Mouse (Mus musculus) CH12.LX (cell line): ENCODE measurements at regions not wholly inside any gene's neighbourhood (a gene's known extent, or its start where the extent isn't known, plus 50 kb on each side); places are given as distances from the start of the nearest gene placed in this dataset.

Experiments
- DNase-seq: peaks from one replicate; pipeline ENCODE4 v3.0.0-alpha.2; 2013; ENCODE audit errors: extremely low read depth
- H3K27ac ChIP-seq: 2 replicates; pipeline ENCODE4 v1.5.1; 2012; ENCODE audit warnings: low read depth, mild to moderate bottlenecking, control low read depth, moderate library complexity; ENCODE audit not compliant: insufficient read depth
- H3K27me3 ChIP-seq: replicated peaks from 2 replicates; pipeline ENCODE3; 2012; ENCODE audit warnings: inconsistent platforms
- H3K36me3 ChIP-seq, 2 experiments: replicated peaks in 1 of 2; 2 replicates each; pipeline versions ENCODE3 to v1.6.1; 2012; ENCODE audit warnings: inconsistent platforms in 1 of 2, low read length in 1 of 2, mild to moderate bottlenecking in 1 of 2, mixed read lengths in 1 of 2, moderate library complexity in 1 of 2; ENCODE audit not compliant: control insufficient read depth in 1 of 2, insufficient read depth in 1 of 2
- H3K4me1 ChIP-seq, 2 experiments: 2 replicates each; pipeline ENCODE4 v1.6.1; 2012; ENCODE audit warnings: inconsistent platforms in 1 of 2, moderate library complexity in 1 of 2; ENCODE audit not compliant: insufficient read depth in 2 of 2, control insufficient read depth in 1 of 2
- H3K4me2 ChIP-seq: 2 replicates; pipeline ENCODE4 v1.6.1; 2012; ENCODE audit warnings: low read depth, mild to moderate bottlenecking, control low read depth; ENCODE audit not compliant: poor library complexity, insufficient read depth, severe bottlenecking
- H3K4me3 ChIP-seq, 3 experiments: fragments of 150-350 bp in 1 of 3; sonication (generic) in 1 of 3; replicated peaks in 1 of 3; 2 replicates each; pipeline versions ENCODE3 to v1.5.1; 2011 to 2012; ENCODE audit warnings: low read depth in 2 of 3, low read length in 2 of 3, mild to moderate bottlenecking in 2 of 3, moderate library complexity in 2 of 3, control low read depth in 1 of 3, improper control_type of control experiment in 1 of 3, inconsistent platforms in 1 of 3, mixed read lengths in 1 of 3; ENCODE audit not compliant: poor library complexity in 1 of 3
- H3K79me2 ChIP-seq: replicated peaks from 2 replicates; pipeline ENCODE4 v1.6.1; 2012; ENCODE audit warnings: mild to moderate bottlenecking, moderate library complexity; ENCODE audit not compliant: control insufficient read depth, poor library complexity, insufficient read depth, severe bottlenecking; ENCODE audit errors: extremely low read depth
- H3K9ac ChIP-seq: 2 replicates; pipeline ENCODE4 v1.6.1; 2012; ENCODE audit warnings: low read depth, mild to moderate bottlenecking, control low read depth, moderate library complexity; ENCODE audit not compliant: insufficient read depth
- H3K9me3 ChIP-seq: replicated peaks from 2 replicates; pipeline ENCODE3; 2012; ENCODE audit warnings: low read length, inconsistent platforms, mixed read lengths
- CHD2 ChIP-seq: IDR thresholded peaks from 2 replicates; pipeline ENCODE4 v1.6.1; 2011; ENCODE audit warnings: low read length, improper control_type of control experiment
- CTCF ChIP-seq, 2 experiments: IDR thresholded peaks in 1 of 2; conservative IDR thresholded peaks in 1 of 2; 2 replicates each; pipeline ENCODE4 v1.5.1; 2011 to 2012; ENCODE audit warnings: low read depth in 2 of 2, low read length in 2 of 2, improper control_type of control experiment in 1 of 2, inconsistent platforms in 1 of 2, mild to moderate bottlenecking in 1 of 2, moderate library complexity in 1 of 2
- E2F4 ChIP-seq: IDR thresholded peaks from 2 replicates; pipeline ENCODE4 v1.6.1; 2011; ENCODE audit warnings: low read depth, low read length, improper control_type of control experiment; ENCODE audit not compliant: insufficient replicate concordance
- EP300 ChIP-seq: IDR thresholded peaks from 2 replicates; pipeline ENCODE4 v1.6.1; 2011; ENCODE audit warnings: low read length, improper control_type of control experiment
- ETS1 ChIP-seq: conservative IDR thresholded peaks from 2 replicates; pipeline ENCODE4 v1.6.1; 2012; ENCODE audit warnings: low read depth, mild to moderate bottlenecking, inconsistent platforms, low read length, improper control_type of control experiment, moderate library complexity
- HCFC1 ChIP-seq: IDR thresholded peaks from 2 replicates; pipeline ENCODE4 v1.6.1; 2012; ENCODE audit warnings: low read depth, mild to moderate bottlenecking, inconsistent platforms, low read length, improper control_type of control experiment
- IRF4 ChIP-seq: IDR thresholded peaks from 2 replicates; pipeline ENCODE4 v1.6.1; 2014; ENCODE audit warnings: low read depth, mild to moderate bottlenecking, inconsistent platforms, low read length, improper control_type of control experiment
- JUN ChIP-seq: IDR thresholded peaks from 2 replicates; pipeline ENCODE4 v1.6.1; 2011; ENCODE audit warnings: low read depth, mild to moderate bottlenecking, low read length, improper control_type of control experiment, moderate library complexity; ENCODE audit not compliant: insufficient read depth
- JUND ChIP-seq: conservative IDR thresholded peaks from 2 replicates; pipeline ENCODE4 v1.6.1; 2011; ENCODE audit warnings: low read depth, low read length, improper control_type of control experiment
- KAT2A ChIP-seq: IDR thresholded peaks from 2 replicates; pipeline ENCODE4 v1.6.1; 2012; ENCODE audit warnings: low read length, improper control_type of control experiment, inconsistent platforms; ENCODE audit not compliant: insufficient replicate concordance
- MAZ ChIP-seq: IDR thresholded peaks from 2 replicates; pipeline ENCODE4 v1.6.1; 2012; ENCODE audit warnings: low read depth, mild to moderate bottlenecking, inconsistent platforms, low read length, improper control_type of control experiment, moderate library complexity
- MEF2A ChIP-seq: IDR thresholded peaks from 2 replicates; pipeline ENCODE4 v1.6.1; 2014; ENCODE audit warnings: low read depth, mild to moderate bottlenecking, inconsistent platforms, low read length, improper control_type of control experiment, borderline replicate concordance
- MXI1 ChIP-seq: IDR thresholded peaks from 2 replicates; pipeline ENCODE4 v1.6.1; 2011; ENCODE audit warnings: mild to moderate bottlenecking, low read depth, low read length, improper control_type of control experiment
- MYC ChIP-seq: IDR thresholded peaks from 2 replicates; pipeline ENCODE4 v1.6.1; 2011; ENCODE audit warnings: low read depth, mild to moderate bottlenecking, improper control_type of control experiment, low read length
- NELFE ChIP-seq: IDR thresholded peaks from 2 replicates; pipeline ENCODE4 v1.6.1; 2011; ENCODE audit warnings: low read depth, low read length, improper control_type of control experiment
- NRF1 ChIP-seq: IDR thresholded peaks from 2 replicates; pipeline ENCODE4 v1.6.1; 2014; ENCODE audit warnings: low read depth, mild to moderate bottlenecking, inconsistent platforms, low read length, improper control_type of control experiment, moderate library complexity
- POLR2A ChIP-seq: IDR thresholded peaks from 2 replicates; pipeline ENCODE4 v1.6.1; 2011; ENCODE audit warnings: low read depth, mild to moderate bottlenecking, improper control_type of control experiment, low read length
- RAD21 ChIP-seq: IDR thresholded peaks from 2 replicates; pipeline ENCODE4 v1.6.1; 2011; ENCODE audit warnings: low read depth, mild to moderate bottlenecking, low read length, improper control_type of control experiment, moderate library complexity
- SIN3A ChIP-seq: IDR thresholded peaks from 2 replicates; pipeline ENCODE4 v1.6.1; 2012; ENCODE audit warnings: low read length, improper control_type of control experiment, inconsistent platforms
- USF2 ChIP-seq: conservative IDR thresholded peaks from 2 replicates; pipeline ENCODE4 v1.6.1; 2011; ENCODE audit warnings: low read depth, low read length, improper control_type of control experiment
- ZC3H11A ChIP-seq: IDR thresholded peaks from 2 replicates; pipeline ENCODE4 v1.6.1; 2012; ENCODE audit warnings: low read depth, mild to moderate bottlenecking, inconsistent platforms, low read length, improper control_type of control experiment
- ZMIZ1 ChIP-seq: IDR thresholded peaks from 2 replicates; pipeline ENCODE4 v1.6.1; 2012; ENCODE audit warnings: low read depth, mild to moderate bottlenecking, inconsistent platforms, low read length, improper control_type of control experiment
- ZNF384 ChIP-seq: IDR thresholded peaks from 2 replicates; pipeline ENCODE4 v1.6.1; 2012; ENCODE audit warnings: low read depth, low read length, improper control_type of control experiment, inconsistent platforms
- dilution Hi-C: fragments of 300-500 bp; cut with MboI; formaldehyde crosslinking; loops from 2 replicates; pipeline ENCODE4 v1.14.3; 2020; ENCODE audit warnings: low sequenced_read_pairs; ENCODE audit not compliant: extremely low pct_unique_long_range_greater_than_20kb, extremely low pct_ligation_motif_present
- in situ Hi-C: fragments of 300-500 bp; cut with MboI; formaldehyde crosslinking; loops from 3 replicates; pipeline ENCODE4 v1.14.3; 2019; ENCODE audit warnings: low sequenced_read_pairs, low pct_ligation_motif_present, low pct_unique_long_range_greater_than_20kb, mixed read lengths

- no peaks in the 10 kb centered on the region for H3K36me3 ChIP-seq
- DNase-seq: no peak
- TF ChIP-seq CTCF (conservative IDR thresholded peaks at IDR 0.05 in 1 of 2, IDR thresholded peaks at IDR 0.05 in 1 of 2; ENCODE audit: low read depth in 2 of 2, low read length in 2 of 2) (no peak), NRF1 (no peak), JUND (no peak), CHD2 (no peak), KAT2A (no peak), ZC3H11A (no peak), HCFC1 (no peak)
- no peak overlapping the region for H3K4me2 ChIP-seq
- peaks cover 5% of the 10 kb centered on the region for H3K9me3 ChIP-seq
- H3K79me2 ChIP-seq: no peaks in the 10 kb centered on the region
- H3K27me3 ChIP-seq: peaks cover 20% of the 10 kb centered on the region
- H3K4me3 ChIP-seq: no peak overlapping the region
- H3K27ac ChIP-seq: no peak overlapping the region
- no peaks in the 10 kb centered on the region for H3K4me1 ChIP-seq
- dilution Hi-C loops: no loop called here
- no peak overlapping the region for H3K9ac ChIP-seq
- in situ Hi-C loops: no loop called here
Observed at GRCm38 (mm10) chr14:64585081-64585470, 481.0 kb downstream of the Prss52 start.

GRCm38 (mm10) chr14:64585471-64586192 is 481.5 kb downstream of the Prss52 start:
- no peaks in the 10 kb centered on the region for H3K4me1 ChIP-seq
- no peak overlapping the region for H3K4me3 ChIP-seq
- no peak for TF ChIP-seq CHD2
- no peak for TF ChIP-seq MAZ
- TF ChIP-seq POLR2A: no peak
- TF ChIP-seq MYC: no peak
- no peak for TF ChIP-seq MXI1
- no peak overlapping the region for H3K4me2 ChIP-seq
- H3K36me3 ChIP-seq: no peaks in the 10 kb centered on the region
- no peaks in the 10 kb centered on the region for H3K79me2 ChIP-seq
- dilution Hi-C loops (no loop called here), in situ Hi-C loops (no loop called here)
- H3K9me3 ChIP-seq: peaks cover 5% of the 10 kb centered on the region
- DNase-seq: no peak
- peaks cover 23% of the 10 kb centered on the region for H3K27me3 ChIP-seq
- H3K27ac ChIP-seq: no peak overlapping the region
- H3K9ac ChIP-seq: no peak overlapping the region

GRCm38 (mm10) chr14:64586386-64586859 is 482.3 kb downstream of the Prss52 start:
- TF ChIP-seq MYC: no peak
- TF ChIP-seq ZMIZ1: no peak
- TF ChIP-seq ZC3H11A: no peak
- TF ChIP-seq NRF1: no peak
- TF ChIP-seq USF2: no peak
- no peak for TF ChIP-seq SIN3A
- TF ChIP-seq MEF2A: no peak
- no peak for TF ChIP-seq NELFE
- no peak for TF ChIP-seq E2F4
- no peak for TF ChIP-seq JUN
- no peak for TF ChIP-seq EP300
- no peak for TF ChIP-seq ZNF384
- TF ChIP-seq IRF4: no peak
- TF ChIP-seq ETS1: no peak
- no peak for TF ChIP-seq RAD21
- no peak for TF ChIP-seq HCFC1
- TF ChIP-seq MAZ: no peak
- Histone ChIP-seq H3K9ac (no peak overlapping the region), H3K27ac (no peak overlapping the region), H3K9me3 (peaks cover 5% of the 10 kb centered on the region), H3K4me2 (no peak overlapping the region), H3K27me3 (peaks cover 21% of the 10 kb centered on the region), H3K36me3 (no peaks in the 10 kb centered on the region), H3K4me3 (no peak overlapping the region), H3K79me2 (no peaks in the 10 kb centered on the region), H3K4me1 (no peaks in the 10 kb centered on the region)
- in situ Hi-C loops (no loop called here), dilution Hi-C loops (no loop called here)
- DNase-seq: no peak
